Mouse (Mus musculus): ENCODE data around the gene Lrg1. TPM values are rescaled to one million over a fixed set of nuclear protein-coding genes. Genes with fewer than 3 reads are reported as not detected.

Gene Lrg1
- polyA plus RNA-seq, 1 experiment from 2014 or later = not detected

DNA sequence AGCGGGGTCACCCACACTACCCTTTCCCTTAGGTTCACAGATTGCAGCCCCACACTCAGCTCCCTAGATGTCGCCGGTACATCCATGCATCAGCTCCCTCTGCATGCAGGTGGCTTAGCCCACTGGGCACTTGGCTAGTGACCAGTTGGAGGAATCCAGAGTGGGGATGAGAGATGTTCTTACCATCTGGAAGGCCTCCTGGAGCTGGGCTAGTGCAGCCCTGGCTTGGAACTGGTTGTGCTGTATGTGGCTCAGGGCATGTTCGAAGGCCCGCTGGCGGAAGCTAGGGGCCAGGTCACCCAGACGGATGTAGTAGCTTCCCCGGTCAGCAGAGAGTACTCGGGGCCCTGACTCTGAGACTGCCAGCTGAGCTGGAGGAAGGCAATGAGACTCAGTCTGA lies 18.9 kb downstream of the Lrg1 start:
- no peaks in the 10 kb centered on the region for H3K4me1 ChIP-seq (ENCODE audit: control insufficient read depth, insufficient read depth, low read length)
- H3K9me3 ChIP-seq (ENCODE audit: control insufficient read depth, low read depth, low read length) = no peaks in the 10 kb centered on the region
- no peaks in the 10 kb centered on the region for H3K27me3 ChIP-seq (ENCODE audit: control insufficient read depth, insufficient read depth, low read length)
- peaks cover 50% of the 10 kb centered on the region for H3K36me3 ChIP-seq (ENCODE audit: control insufficient read depth, insufficient read depth, low read length)
- WGBS = 95% methylated on average over 9 of the region's 9 CpGs
- no peak overlapping the region for H3K9ac ChIP-seq (replicated peaks; ENCODE audit: low read depth, low read length)
- no peak overlapping the region for H3K27ac ChIP-seq (ENCODE audit: low read length)
- no peak overlapping the region for H3K4me2 ChIP-seq (replicated peaks; ENCODE audit: low read depth, low read length)
- no peak for ATAC-seq (ENCODE audit: insufficient number of reproducible peaks, insufficient read depth, low FRiP score, low read depth)
- no peak overlapping the region for H3K4me3 ChIP-seq (ENCODE audit: low read depth, low read length)

DNA sequence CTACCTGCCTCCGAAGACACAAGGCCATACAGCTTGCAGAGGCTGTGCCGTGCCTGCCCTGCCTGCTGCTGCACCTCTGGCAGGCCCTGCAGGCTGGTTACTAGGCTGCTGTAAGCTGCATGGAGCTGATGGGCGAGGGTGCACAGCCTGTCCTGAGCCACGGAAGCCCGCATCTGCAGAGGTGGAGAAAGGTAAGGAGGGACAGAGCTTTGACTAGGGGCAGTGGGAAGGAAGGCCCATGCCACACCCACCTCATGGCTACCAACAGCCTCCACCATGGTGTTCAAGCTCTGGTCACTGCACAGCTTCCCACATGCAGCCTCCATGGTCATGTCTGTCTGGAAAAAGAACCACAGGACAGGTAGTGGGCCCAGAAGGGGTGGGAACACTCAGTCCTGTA lies 19.6 kb downstream of the Lrg1 start:
- 85% methylated on average over 5 of the region's 5 CpGs for WGBS
- no peak overlapping the region for H3K9ac ChIP-seq (replicated peaks; ENCODE audit: low read depth, low read length)
- no peaks in the 10 kb centered on the region for H3K9me3 ChIP-seq (ENCODE audit: control insufficient read depth, low read depth, low read length)
- peaks cover 57% of the 10 kb centered on the region for H3K36me3 ChIP-seq (ENCODE audit: control insufficient read depth, insufficient read depth, low read length)
- H3K4me2 ChIP-seq (replicated peaks; ENCODE audit: low read depth, low read length) = no peak overlapping the region
- H3K4me3 ChIP-seq (ENCODE audit: low read depth, low read length) = no peak overlapping the region
- H3K27ac ChIP-seq (ENCODE audit: low read length) = no peak overlapping the region
- H3K4me1 ChIP-seq (ENCODE audit: control insufficient read depth, insufficient read depth, low read length) = no peaks in the 10 kb centered on the region
- no peak for ATAC-seq (ENCODE audit: insufficient number of reproducible peaks, insufficient read depth, low FRiP score, low read depth)
- H3K27me3 ChIP-seq (ENCODE audit: control insufficient read depth, insufficient read depth, low read length) = no peaks in the 10 kb centered on the region

DNA sequence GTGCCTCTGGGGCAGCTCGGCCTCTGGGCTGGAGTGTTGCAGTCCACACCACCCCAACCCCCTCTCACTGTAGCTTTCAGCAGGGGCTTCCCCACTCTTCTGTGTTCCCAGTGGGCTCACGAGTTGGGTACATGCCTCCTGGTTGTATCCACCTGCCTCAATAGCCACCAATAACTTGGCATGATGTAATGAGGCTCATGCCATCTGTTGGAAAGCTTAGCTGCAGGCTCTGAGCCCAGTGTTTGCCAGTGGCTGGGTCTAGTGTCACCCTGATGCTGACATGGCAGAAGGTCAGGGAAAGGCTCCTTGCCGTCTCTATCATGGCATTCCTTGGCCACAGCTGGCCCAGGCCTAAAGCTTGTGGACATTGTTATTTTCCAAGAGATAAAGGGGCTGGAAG lies 21.0 kb downstream of the Lrg1 start:
- no peak overlapping the region for H3K4me2 ChIP-seq (replicated peaks; ENCODE audit: low read depth, low read length)
- 83% methylated on average over 3 of the region's 3 CpGs for WGBS
- no peak overlapping the region for H3K9ac ChIP-seq (replicated peaks; ENCODE audit: low read depth, low read length)
- H3K27ac ChIP-seq (ENCODE audit: low read length) = no peak overlapping the region
- H3K4me3 ChIP-seq (ENCODE audit: low read depth, low read length) = no peak overlapping the region
- no peaks in the 10 kb centered on the region for H3K27me3 ChIP-seq (ENCODE audit: control insufficient read depth, insufficient read depth, low read length)
- peaks cover 70% of the 10 kb centered on the region for H3K36me3 ChIP-seq (ENCODE audit: control insufficient read depth, insufficient read depth, low read length)
- ATAC-seq (ENCODE audit: insufficient number of reproducible peaks, insufficient read depth, low FRiP score, low read depth) = no peak
- H3K9me3 ChIP-seq (ENCODE audit: control insufficient read depth, low read depth, low read length) = no peaks in the 10 kb centered on the region
- no peaks in the 10 kb centered on the region for H3K4me1 ChIP-seq (ENCODE audit: control insufficient read depth, insufficient read depth, low read length)

DNA sequence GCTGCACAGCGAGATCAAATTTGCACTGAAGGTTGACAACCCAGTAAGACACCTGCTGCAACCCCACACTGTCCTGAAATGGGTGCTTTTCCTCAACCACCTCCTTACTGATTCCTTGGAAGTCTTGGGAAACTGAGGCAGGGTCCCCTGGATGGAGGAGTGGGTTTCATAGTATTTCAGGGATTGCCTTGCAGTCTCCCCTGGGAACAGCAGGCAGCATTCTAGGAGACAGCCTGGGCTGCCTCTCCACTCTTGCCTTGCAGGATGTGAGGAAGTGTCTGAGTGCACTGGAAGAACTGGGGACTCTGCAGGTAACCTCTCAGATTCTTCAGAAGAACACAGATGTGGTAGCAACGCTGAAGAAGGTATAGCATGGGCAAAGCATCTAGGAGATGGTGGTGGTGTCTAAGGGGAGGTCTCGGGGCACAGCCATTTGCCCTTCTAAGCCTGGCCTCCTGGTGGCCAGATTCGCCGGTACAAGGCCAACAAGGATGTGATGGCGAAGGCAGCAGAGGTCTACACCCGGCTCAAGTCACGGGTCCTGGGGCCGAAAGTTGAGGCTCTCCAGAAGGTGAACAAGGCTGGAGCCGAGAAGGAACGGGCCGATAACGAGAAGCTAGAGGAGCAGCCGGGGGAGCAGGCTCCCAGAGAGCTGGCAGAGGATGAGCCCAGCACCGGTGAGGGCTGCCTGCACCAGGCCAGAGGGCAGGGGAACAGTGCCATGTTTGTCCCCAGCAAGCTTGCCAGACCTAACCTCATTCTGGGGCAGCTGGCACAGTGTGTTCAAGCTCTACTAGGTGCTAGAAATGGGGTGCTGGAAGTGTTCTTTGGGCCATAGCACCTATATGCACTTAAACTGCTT lies 22.9 kb downstream of the Lrg1 start:
- no peak overlapping the region for H3K27ac ChIP-seq (ENCODE audit: low read length)
- no peaks in the 10 kb centered on the region for H3K4me1 ChIP-seq (ENCODE audit: control insufficient read depth, insufficient read depth, low read length)
- no peak overlapping the region for H3K9ac ChIP-seq (replicated peaks; ENCODE audit: low read depth, low read length)
- no peaks in the 10 kb centered on the region for H3K9me3 ChIP-seq (ENCODE audit: control insufficient read depth, low read depth, low read length)
- H3K27me3 ChIP-seq (ENCODE audit: control insufficient read depth, insufficient read depth, low read length) = no peaks in the 10 kb centered on the region
- no peak overlapping the region for H3K4me3 ChIP-seq (ENCODE audit: low read depth, low read length)
- H3K36me3 ChIP-seq (ENCODE audit: control insufficient read depth, insufficient read depth, low read length) = peaks cover 74% of the 10 kb centered on the region
- ATAC-seq (ENCODE audit: insufficient number of reproducible peaks, insufficient read depth, low FRiP score, low read depth) = no peak
- 89% methylated on average over 15 of the region's 15 CpGs for WGBS
- no peak overlapping the region for H3K4me2 ChIP-seq (replicated peaks; ENCODE audit: low read depth, low read length)

DNA sequence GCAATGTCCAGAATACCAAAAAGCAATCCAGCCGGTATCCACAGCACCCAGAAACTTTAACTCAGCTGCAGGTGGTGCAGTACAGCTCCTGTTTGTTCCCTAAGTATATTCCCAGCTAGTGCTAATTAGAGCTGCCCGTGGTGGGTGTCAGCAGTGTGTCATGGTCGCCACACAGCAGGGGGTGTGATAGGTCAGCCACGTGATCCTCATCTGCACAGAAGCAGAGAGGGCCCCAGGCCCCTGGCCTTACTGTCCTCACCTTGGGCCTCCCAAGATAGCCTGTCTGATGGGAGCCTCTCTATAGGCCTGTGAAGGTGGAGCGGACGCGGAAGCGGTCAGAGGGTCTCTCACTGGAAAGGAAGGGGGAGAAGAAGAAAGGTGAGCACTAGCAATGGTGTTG lies 23.6 kb downstream of the Lrg1 start:
- Histone ChIP-seq H3K9ac (replicated peaks; ENCODE audit: low read depth, low read length) (no peak overlapping the region), H3K4me2 (replicated peaks; ENCODE audit: low read depth, low read length) (no peak overlapping the region), H3K4me1 (ENCODE audit: control insufficient read depth, insufficient read depth, low read length) (no peaks in the 10 kb centered on the region), H3K27me3 (ENCODE audit: control insufficient read depth, insufficient read depth, low read length) (no peaks in the 10 kb centered on the region), H3K4me3 (ENCODE audit: low read depth, low read length) (no peak overlapping the region), H3K9me3 (ENCODE audit: control insufficient read depth, low read depth, low read length) (no peaks in the 10 kb centered on the region), H3K36me3 (ENCODE audit: control insufficient read depth, insufficient read depth, low read length) (peaks cover 72% of the 10 kb centered on the region), H3K27ac (ENCODE audit: low read length) (no peak overlapping the region)
- WGBS = 95% methylated on average over 8 of the region's 8 CpGs
- no peak for ATAC-seq (ENCODE audit: insufficient number of reproducible peaks, insufficient read depth, low FRiP score, low read depth)

DNA sequence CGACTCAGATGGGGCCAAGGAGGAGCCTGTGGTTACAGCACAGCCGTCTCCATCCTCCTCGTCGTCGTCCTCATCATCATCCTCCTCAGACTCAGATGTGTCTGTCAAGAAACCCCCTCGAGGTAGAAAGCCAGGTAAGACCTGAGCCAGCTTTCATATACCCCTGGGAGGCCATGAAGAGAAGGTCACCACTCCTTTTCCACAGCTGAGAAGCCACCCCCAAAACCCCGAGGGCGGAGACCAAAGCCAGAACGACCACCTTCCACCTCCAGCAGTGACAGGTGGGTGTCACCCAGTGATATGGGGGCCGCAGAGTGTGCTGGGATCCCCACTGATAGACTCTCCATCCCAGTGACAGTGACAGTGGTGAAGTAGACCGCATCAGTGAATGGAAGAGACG lies 24.9 kb downstream of the Lrg1 start:
- Histone ChIP-seq H3K36me3 (ENCODE audit: control insufficient read depth, insufficient read depth, low read length) (peaks cover 63% of the 10 kb centered on the region), H3K4me3 (ENCODE audit: low read depth, low read length) (no peak overlapping the region), H3K4me1 (ENCODE audit: control insufficient read depth, insufficient read depth, low read length) (no peaks in the 10 kb centered on the region), H3K4me2 (replicated peaks; ENCODE audit: low read depth, low read length) (no peak overlapping the region), H3K27me3 (ENCODE audit: control insufficient read depth, insufficient read depth, low read length) (no peaks in the 10 kb centered on the region), H3K27ac (ENCODE audit: low read length) (no peak overlapping the region), H3K9ac (replicated peaks; ENCODE audit: low read depth, low read length) (no peak overlapping the region), H3K9me3 (ENCODE audit: control insufficient read depth, low read depth, low read length) (no peaks in the 10 kb centered on the region)
- WGBS = 93% methylated on average over 12 of the region's 12 CpGs
- no peak for ATAC-seq (ENCODE audit: insufficient number of reproducible peaks, insufficient read depth, low FRiP score, low read depth)

DNA sequence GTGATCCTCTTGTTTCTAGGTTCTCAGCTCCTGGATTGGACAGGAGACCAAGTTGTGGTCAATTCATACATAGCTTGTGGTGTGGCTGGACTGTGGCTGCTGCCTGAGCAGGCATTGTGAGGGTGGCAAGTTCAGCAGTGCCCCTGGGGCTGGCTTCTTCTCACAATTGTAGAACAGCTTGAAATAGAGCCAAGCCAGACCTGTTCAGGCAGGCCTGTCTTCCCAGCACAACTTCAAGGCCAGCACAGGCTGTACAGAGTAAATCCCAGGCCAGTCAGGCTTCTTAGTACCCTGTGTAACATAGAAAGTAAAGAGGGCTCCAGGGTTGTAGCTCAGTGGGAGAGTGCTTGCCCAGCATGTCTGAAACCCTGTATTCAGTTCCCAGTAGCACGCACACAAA lies 29.0 kb downstream of the Lrg1 start:
- Histone ChIP-seq H3K4me3 (ENCODE audit: low read depth, low read length) (no peak overlapping the region), H3K4me1 (ENCODE audit: control insufficient read depth, insufficient read depth, low read length) (no peaks in the 10 kb centered on the region), H3K9me3 (ENCODE audit: control insufficient read depth, low read depth, low read length) (no peaks in the 10 kb centered on the region), H3K36me3 (ENCODE audit: control insufficient read depth, insufficient read depth, low read length) (peaks cover 40% of the 10 kb centered on the region), H3K9ac (replicated peaks; ENCODE audit: low read depth, low read length) (no peak overlapping the region), H3K4me2 (replicated peaks; ENCODE audit: low read depth, low read length) (no peak overlapping the region), H3K27me3 (ENCODE audit: control insufficient read depth, insufficient read depth, low read length) (no peaks in the 10 kb centered on the region), H3K27ac (ENCODE audit: low read length) (peak overlapping the region; percentile 44; the same call in 1 of the 2 replicates)
- ATAC-seq (ENCODE audit: insufficient number of reproducible peaks, insufficient read depth, low FRiP score, low read depth) = no peak
- 88% methylated on average over 1 of the region's 1 CpGs for WGBS

DNA sequence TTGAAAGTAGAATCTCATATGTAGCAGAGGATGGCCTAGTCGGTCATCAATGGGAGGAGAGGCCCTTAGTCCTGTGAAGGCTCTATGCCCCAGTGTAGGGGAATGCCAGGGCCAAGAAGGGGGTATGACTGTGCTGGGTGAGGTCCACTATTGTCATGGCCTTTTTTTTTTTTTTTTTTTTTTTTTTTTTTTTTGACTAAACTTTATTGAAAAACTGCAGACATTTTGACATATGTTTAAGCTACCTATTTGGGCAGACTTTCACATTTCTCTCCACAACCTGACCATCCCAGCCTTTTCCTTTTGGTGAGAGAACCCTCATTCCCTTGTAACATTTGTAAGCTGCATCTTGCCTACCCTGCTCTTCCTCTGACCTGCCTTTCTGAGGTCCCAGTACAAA lies 29.5 kb downstream of the Lrg1 start:
- Histone ChIP-seq H3K4me2 (replicated peaks; ENCODE audit: low read depth, low read length) (no peak overlapping the region), H3K27ac (ENCODE audit: low read length) (peak overlapping the region; percentile 44; the same call in 1 of the 2 replicates), H3K4me3 (ENCODE audit: low read depth, low read length) (no peak overlapping the region), H3K9me3 (ENCODE audit: control insufficient read depth, low read depth, low read length) (no peaks in the 10 kb centered on the region), H3K9ac (replicated peaks; ENCODE audit: low read depth, low read length) (no peak overlapping the region), H3K4me1 (ENCODE audit: control insufficient read depth, insufficient read depth, low read length) (no peaks in the 10 kb centered on the region), H3K27me3 (ENCODE audit: control insufficient read depth, insufficient read depth, low read length) (no peaks in the 10 kb centered on the region), H3K36me3 (ENCODE audit: control insufficient read depth, insufficient read depth, low read length) (peaks cover 35% of the 10 kb centered on the region)
- ATAC-seq (ENCODE audit: insufficient number of reproducible peaks, insufficient read depth, low FRiP score, low read depth) = no peak
- whole genome bisulfite sequencing = 87% methylated on average over 1 of the region's 1 CpGs
